Mouse (Mus musculus) CH12.LX (cell line): ENCODE measurements around the gene Pkn2.

Experiments
- CHD1 ChIP-seq: IDR thresholded peaks from 2 replicates; pipeline ENCODE4 v1.6.1; 2012; ENCODE audit warnings: low read depth, low read length, improper control_type of control experiment, inconsistent platforms
- CHD2 ChIP-seq: IDR thresholded peaks from 2 replicates; pipeline ENCODE4 v1.6.1; 2011; ENCODE audit warnings: low read length, improper control_type of control experiment
- CTCF ChIP-seq, 2 experiments: IDR thresholded peaks in 1 of 2; conservative IDR thresholded peaks in 1 of 2; 2 replicates each; pipeline ENCODE4 v1.5.1; 2011 to 2012; ENCODE audit warnings: low read depth in 2 of 2, low read length in 2 of 2, improper control_type of control experiment in 1 of 2, inconsistent platforms in 1 of 2, mild to moderate bottlenecking in 1 of 2, moderate library complexity in 1 of 2
- E2F4 ChIP-seq: IDR thresholded peaks from 2 replicates; pipeline ENCODE4 v1.6.1; 2011; ENCODE audit warnings: low read depth, low read length, improper control_type of control experiment; ENCODE audit not compliant: insufficient replicate concordance
- GABPA ChIP-seq: IDR thresholded peaks from 2 replicates; pipeline ENCODE4 v1.6.1; 2012; ENCODE audit warnings: low read depth, low read length, improper control_type of control experiment, inconsistent platforms; ENCODE audit not compliant: insufficient replicate concordance
- MAFK ChIP-seq: IDR thresholded peaks from 2 replicates; pipeline ENCODE4 v1.6.1; 2011; ENCODE audit warnings: low read length, improper control_type of control experiment; ENCODE audit not compliant: insufficient replicate concordance
- MEF2A ChIP-seq: IDR thresholded peaks from 2 replicates; pipeline ENCODE4 v1.6.1; 2014; ENCODE audit warnings: low read depth, mild to moderate bottlenecking, inconsistent platforms, low read length, improper control_type of control experiment, borderline replicate concordance
- POLR2A ChIP-seq: IDR thresholded peaks from 2 replicates; pipeline ENCODE4 v1.6.1; 2011; ENCODE audit warnings: low read depth, mild to moderate bottlenecking, improper control_type of control experiment, low read length
- POLR2AphosphoS2 ChIP-seq: IDR thresholded peaks from 2 replicates; pipeline ENCODE4 v1.6.1; 2011; ENCODE audit warnings: low read depth, low read length, improper control_type of control experiment
- TBP ChIP-seq: conservative IDR thresholded peaks from 2 replicates; pipeline ENCODE4 v1.6.1; 2011; ENCODE audit warnings: low read depth, low read length, improper control_type of control experiment
- TCF12 ChIP-seq: IDR thresholded peaks from 2 replicates; pipeline ENCODE4 v1.6.1; 2014; ENCODE audit warnings: low read depth, mild to moderate bottlenecking, inconsistent platforms, low read length, improper control_type of control experiment
- ZC3H11A ChIP-seq: IDR thresholded peaks from 2 replicates; pipeline ENCODE4 v1.6.1; 2012; ENCODE audit warnings: low read depth, mild to moderate bottlenecking, inconsistent platforms, low read length, improper control_type of control experiment
- ZKSCAN1 ChIP-seq: IDR thresholded peaks from 2 replicates; pipeline ENCODE4 v1.6.1; 2012; ENCODE audit warnings: low read depth, inconsistent platforms, low read length, improper control_type of control experiment, borderline replicate concordance
- ZNF384 ChIP-seq: IDR thresholded peaks from 2 replicates; pipeline ENCODE4 v1.6.1; 2012; ENCODE audit warnings: low read depth, low read length, improper control_type of control experiment, inconsistent platforms

DNA sequence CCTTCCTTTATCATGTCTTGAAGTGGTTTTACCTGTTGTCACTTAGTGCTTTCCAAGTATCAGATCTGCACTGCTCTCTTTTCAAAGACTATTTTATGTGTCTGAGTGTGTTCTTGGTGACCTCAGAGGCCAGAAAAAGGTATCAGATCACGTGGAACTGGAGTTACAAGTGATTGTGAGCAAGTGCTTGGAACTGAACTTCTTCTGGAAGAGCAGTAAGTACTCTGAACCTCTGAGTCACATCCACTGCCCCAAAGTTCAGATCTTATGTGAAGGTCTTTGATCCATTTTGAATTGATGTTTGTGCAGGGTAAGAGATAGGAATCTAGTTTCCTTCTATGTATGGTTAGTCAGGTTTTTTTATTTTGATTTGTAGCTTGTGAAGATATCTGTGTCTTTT is 111.3 kb downstream of the Pkn2 start:
- TF ChIP-seq TCF12 = no peak
- no peak for TF ChIP-seq POLR2AphosphoS2
- no peak for TF ChIP-seq CTCF (conservative IDR thresholded peaks at IDR 0.05 in 1 of 2, IDR thresholded peaks at IDR 0.05 in 1 of 2; ENCODE audit: low read depth in 2 of 2, low read length in 2 of 2)
- no peak for TF ChIP-seq MAFK
- TF ChIP-seq ZNF384 = no peak
- TF ChIP-seq E2F4 = no peak
- no peak for TF ChIP-seq POLR2A
- no peak for TF ChIP-seq CHD2
- no peak for TF ChIP-seq ZKSCAN1
- TF ChIP-seq MEF2A = no peak
- TF ChIP-seq GABPA = no peak
- no peak for TF ChIP-seq TBP
- TF ChIP-seq ZC3H11A = no peak
- no peak for TF ChIP-seq CHD1
